Mouse (Mus musculus): ENCODE measurements around the gene Ankk1.

- no peak for TF ChIP-seq CTCF (conservative IDR thresholded peaks at IDR 0.05; ENCODE audit: low read length)
- no peak for TF ChIP-seq POU5F1 (IDR thresholded peaks at IDR 0.05; ENCODE audit: borderline replicate concordance, low read length)
Observed at GRCm38 (mm10) chr9:49385301-49385700, 41.5 kb downstream of the Ankk1 start.

Data from E14TG2a.4 (cell line).